ENCODE assay signal across 8 mouse cellular contexts in genomic region chr17:87331336-87332141, GRCm38 (mm10). TPM values are rescaled to one million over a fixed set of nuclear protein-coding genes. Genes with fewer than 3 reads are reported as not detected.
DNase-seq lines count a peak whose midpoint lies in the region; ATAC-seq and TF ChIP-seq lines count a peak whose summit lies in the region.

No protein-coding gene starts in this region.

- no peak for TF ChIP-seq EP300 in liver, postnatal 0 days (IDR thresholded peaks at IDR 0.05; ENCODE audit: low read depth)

- TF ChIP-seq CTCF in testis, adult 2 months (IDR thresholded peaks at IDR 0.05; ENCODE audit: control insufficient read depth, insufficient read depth, insufficient replicate concordance, low read depth, low read length) = no peak
- no peak for TF ChIP-seq CTCF in liver, postnatal 0 days (IDR thresholded peaks at IDR 0.05; ENCODE audit: low read depth)

- H3K27me3 ChIP-seq in testis, adult 2 months (ENCODE audit: control insufficient read depth, insufficient read depth, low read length) = no peaks in the 10 kb centered on the region
- H3K27me3 ChIP-seq in liver, postnatal 0 days (ENCODE audit: insufficient read depth, low read length) = no peaks in the 10 kb centered on the region

- H3K36me3 ChIP-seq in testis, adult 2 months (ENCODE audit: control insufficient read depth, insufficient read depth, low read length) = no peaks in the 10 kb centered on the region
- peaks cover 17% of the 10 kb centered on the region for H3K36me3 ChIP-seq in liver, postnatal 0 days (replicated peaks; ENCODE audit: insufficient read depth, low read length)

- peak; percentile 38 for DNase-seq in embryo, embryonic 9.5 days (ENCODE audit: extremely low spot score)
- DNase-seq in embryo, embryonic 11 days = no peak
- no peak for DNase-seq in testis, postnatal 10 days (ENCODE audit: low spot score)
- no peak for DNase-seq in liver, postnatal 0 days
- no peak for DNase-seq in thymus, postnatal 0 days (ENCODE audit: low spot score)
- DNase-seq in yolk sac, embryonic 10.5 days (ENCODE audit: low spot score) = no peak
- DNase-seq in adrenal gland, postnatal 10 days = no peak

- TF ChIP-seq POLR2A in testis, adult 2 months (IDR thresholded peaks at IDR 0.05; ENCODE audit: control insufficient read depth, low read depth, low read length) = no peak

- H3K4me2 ChIP-seq in liver, postnatal 0 days (ENCODE audit: low read depth, low read length) = 0 out of 2 replicates have a peak overlapping the region, but pooled peaks have one; percentile 23

- peak overlapping the region; percentile 50 for H3K4me3 ChIP-seq in testis, adult 2 months (ENCODE audit: control insufficient read depth, low read depth, low read length)
- H3K4me3 ChIP-seq in liver, postnatal 0 days (ENCODE audit: low read depth, low read length) = no peak overlapping the region

- WGBS in liver, postnatal 0 days (ENCODE audit: insufficient replicate concordance) = 64% methylated on average over 11 of the region's 11 CpGs

- H3K27ac ChIP-seq in testis, adult 2 months (ENCODE audit: control insufficient read depth, insufficient read depth, low read depth, low read length) = peak overlapping the region; percentile 27; the same call in 1 of the 2 replicates
- H3K27ac ChIP-seq in liver, postnatal 0 days (ENCODE audit: low read depth) = no peak overlapping the region

- no peak for ATAC-seq in liver, postnatal 0 days

- H3K9ac ChIP-seq in liver, postnatal 0 days (replicated peaks) = no peak overlapping the region

- H3K9me3 ChIP-seq in liver, postnatal 0 days (ENCODE audit: low read length) = no peaks in the 10 kb centered on the region

- peaks cover 25% of the 10 kb centered on the region for H3K4me1 ChIP-seq in testis, adult 2 months (ENCODE audit: control insufficient read depth, insufficient read depth, low read length)
- peaks cover 3% of the 10 kb centered on the region; the same call in 1 of the 2 replicates for H3K4me1 ChIP-seq in liver, postnatal 0 days (ENCODE audit: insufficient read depth)

RNA-seq across cellular contexts. Expression of gene Ttc7, which starts 48.9 kb away (rescaled TPM):
- 71.5 and 89.3 TPM in 2 replicates for polyA plus RNA-seq in testis, adult 2 months (2012; rRNA removed)
- 10.1 and 12.1 TPM in 2 replicates for polyA plus RNA-seq in liver, postnatal 0 days (2015; fragmentation: Nextera tagmentation; extraction: Ambion mirVana)
- polyA plus RNA-seq in thymus, postnatal 0 days (2015; fragmentation: Nextera tagmentation; extraction: Ambion mirVana) = 31.2 and 33.5 TPM in 2 replicates
- 10 to 100 TPM; 11.7 to 13.7 TPM for total RNA-seq in adrenal gland, postnatal 10 days (2021)
